Mouse (Mus musculus) hindbrain, postnatal 0 days (tissue): ENCODE data around the gene Fam53b. TPM values are rescaled to one million over a fixed set of nuclear protein-coding genes. Genes with fewer than 3 reads are reported as not detected.

Experiments used
- ATAC-seq: fragments of 200-750 bp; cut with Nextera tagmentation; 2 replicates; pipeline ENCODE4 v1.8.0; 2017; ENCODE audit warnings: mild to moderate bottlenecking, moderate TSS enrichment, moderate library complexity
- DNase-seq: peaks from one replicate; pipeline ENCODE4 v3.0.0-alpha.2; 2015; ENCODE audit warnings: low spot score
- H3K27ac ChIP-seq: fragments of 300-500 bp; sonication (generic); 2 replicates; pipeline ENCODE4 v1.5.1; 2014; ENCODE audit warnings: mild to moderate bottlenecking
- H3K27me3 ChIP-seq: fragments of 300-500 bp; sonication (generic); 2 replicates; pipeline ENCODE4 v1.6.1; 2014; ENCODE audit warnings: low read length, mixed read lengths; ENCODE audit not compliant: insufficient read depth
- H3K36me3 ChIP-seq: fragments of 300-500 bp; sonication (generic); 2 replicates; pipeline ENCODE4 v1.6.1; 2014; ENCODE audit warnings: low read length, mixed read lengths; ENCODE audit not compliant: insufficient read depth
- H3K4me1 ChIP-seq: fragments of 300-500 bp; sonication (generic); 2 replicates; pipeline ENCODE4 v1.6.1; 2014; ENCODE audit warnings: antibody characterized with exemption, low read length, mixed read lengths; ENCODE audit not compliant: insufficient read depth
- H3K4me2 ChIP-seq: fragments of 300-500 bp; sonication (generic); 2 replicates; pipeline ENCODE4 v1.6.1; 2014; ENCODE audit warnings: low read depth, mild to moderate bottlenecking, low read length, moderate library complexity, mixed read lengths
- H3K4me3 ChIP-seq: fragments of 300-500 bp; sonication (generic); 2 replicates; pipeline ENCODE4 v1.5.1; 2014; ENCODE audit warnings: low read length
- H3K9ac ChIP-seq: fragments of 300-500 bp; sonication (generic); replicated peaks from 2 replicates; pipeline ENCODE4 v1.6.1; 2014; ENCODE audit warnings: mild to moderate bottlenecking, low read length, moderate library complexity, mixed read lengths
- H3K9me3 ChIP-seq: fragments of 300-500 bp; sonication (generic); 2 replicates; pipeline ENCODE4 v1.6.1; 2016; ENCODE audit warnings: low read length, mixed read lengths
- CTCF ChIP-seq: IDR thresholded peaks from 2 replicates; pipeline ENCODE4 v1.5.1; 2016; ENCODE audit warnings: antibody characterized with exemption, control low read depth, low read depth
- WGBS: fragments of 180-500 bp; shearing (Covaris S2); extraction: QIAGEN DNeasy Blood & Tissue Kit; methylation state at CpG from one replicate; pipeline ENCODE4 v1.1.7; 2014; 5-methylcytosine and 5-hydroxymethylcytosine counted together
- polyA plus RNA-seq: library from polyadenylated mRNA; unstranded; fragments of >200 nt; fragmentation: Nextera tagmentation; extraction: Ambion mirVana; gene quantifications from 2 replicates; pipeline ENCODE4 v1.2.1, GENCODE M21; 2015
- total RNA-seq: library from RNA; depleted of rRNA; stranded (reverse); fragments of >200 nt; gene quantifications from 2 replicates; pipeline ENCODE4 v1.2.3, GENCODE M21; 2014

Gene Fam53b
- total and polyA plus RNA-seq, 2 experiments from 2014 or later: 10.2 to 21.0 TPM

GRCm38 (mm10) chr7:132747096-132747495, 66.6 kb downstream of the Fam53b start:
- 56% methylated on average over 6 of the region's 6 CpGs for WGBS
- no peaks in the 10 kb centered on the region; the same call in 1 of the 2 replicates for H3K4me1 ChIP-seq
- no peak overlapping the region for H3K4me3 ChIP-seq
- ATAC-seq: no peak
- H3K27ac ChIP-seq: no peak overlapping the region
- no peak overlapping the region for H3K9ac ChIP-seq
- no peaks in the 10 kb centered on the region for H3K27me3 ChIP-seq
- no peaks in the 10 kb centered on the region for H3K36me3 ChIP-seq
- no peak overlapping the region for H3K4me2 ChIP-seq
- peak; percentile 39 for DNase-seq
- TF ChIP-seq CTCF: no peak
- no peaks in the 10 kb centered on the region for H3K9me3 ChIP-seq

GRCm38 (mm10) chr7:132742912-132743311, 70.8 kb downstream of the Fam53b start:
- no peak overlapping the region for H3K4me2 ChIP-seq
- H3K4me1 ChIP-seq: no peaks in the 10 kb centered on the region; the same call in 1 of the 2 replicates
- no peaks in the 10 kb centered on the region for H3K9me3 ChIP-seq
- no peak overlapping the region for H3K9ac ChIP-seq
- 80% methylated on average over 5 of the region's 5 CpGs for WGBS
- ATAC-seq: no peak
- H3K36me3 ChIP-seq: no peaks in the 10 kb centered on the region
- no peak overlapping the region for H3K27ac ChIP-seq
- no peak for TF ChIP-seq CTCF
- H3K27me3 ChIP-seq: no peaks in the 10 kb centered on the region
- no peak for DNase-seq
- no peak overlapping the region for H3K4me3 ChIP-seq

GRCm38 (mm10) chr7:132739829-132740228, 73.9 kb downstream of the Fam53b start:
- DNase-seq: no peak
- no peak for TF ChIP-seq CTCF
- no peak overlapping the region for H3K4me3 ChIP-seq
- H3K9ac ChIP-seq: no peak overlapping the region
- no peak overlapping the region for H3K27ac ChIP-seq
- 87% methylated on average over 6 of the region's 6 CpGs for WGBS
- H3K4me2 ChIP-seq: no peak overlapping the region
- H3K9me3 ChIP-seq: no peaks in the 10 kb centered on the region
- peaks cover 11% of the 10 kb centered on the region for H3K4me1 ChIP-seq
- no peaks in the 10 kb centered on the region for H3K27me3 ChIP-seq
- no peak for ATAC-seq
- H3K36me3 ChIP-seq: no peaks in the 10 kb centered on the region

- WGBS: 90% methylated on average over 6 of the region's 6 CpGs
- H3K4me1 ChIP-seq: peaks cover 16% of the 10 kb centered on the region
These were observed 74.8 kb downstream of the Fam53b start for GRCm38 (mm10) chr7:132738844-132739243.

GRCm38 (mm10) chr7:132736099-132736862, 77.4 kb downstream of the Fam53b start:
- peak; percentile 40 for DNase-seq
- H3K4me2 ChIP-seq: no peak overlapping the region
- no peak overlapping the region for H3K9ac ChIP-seq
- no peak for TF ChIP-seq CTCF
- WGBS: 54% methylated on average over 17 of the region's 17 CpGs
- H3K4me1 ChIP-seq: peaks cover 39% of the 10 kb centered on the region
- peak overlapping the region; percentile 45; the same call in 1 of the 2 replicates for H3K27ac ChIP-seq
- no peak overlapping the region for H3K4me3 ChIP-seq
- ATAC-seq: peak; percentile 60
- no peaks in the 10 kb centered on the region for H3K27me3 ChIP-seq
- H3K36me3 ChIP-seq: no peaks in the 10 kb centered on the region
- H3K9me3 ChIP-seq: no peaks in the 10 kb centered on the region

More at GRCm38 (mm10) chr7:132738844-132739243, 74.8 kb downstream of the Fam53b start:
- H3K36me3 ChIP-seq: no peaks in the 10 kb centered on the region
- no peak overlapping the region for H3K9ac ChIP-seq
- H3K27ac ChIP-seq: no peak overlapping the region
- H3K9me3 ChIP-seq: no peaks in the 10 kb centered on the region
- H3K4me2 ChIP-seq: no peak overlapping the region
- DNase-seq (no peak), ATAC-seq (no peak)
- H3K27me3 ChIP-seq: no peaks in the 10 kb centered on the region
- H3K4me3 ChIP-seq: no peak overlapping the region
- TF ChIP-seq CTCF: no peak

DNA sequence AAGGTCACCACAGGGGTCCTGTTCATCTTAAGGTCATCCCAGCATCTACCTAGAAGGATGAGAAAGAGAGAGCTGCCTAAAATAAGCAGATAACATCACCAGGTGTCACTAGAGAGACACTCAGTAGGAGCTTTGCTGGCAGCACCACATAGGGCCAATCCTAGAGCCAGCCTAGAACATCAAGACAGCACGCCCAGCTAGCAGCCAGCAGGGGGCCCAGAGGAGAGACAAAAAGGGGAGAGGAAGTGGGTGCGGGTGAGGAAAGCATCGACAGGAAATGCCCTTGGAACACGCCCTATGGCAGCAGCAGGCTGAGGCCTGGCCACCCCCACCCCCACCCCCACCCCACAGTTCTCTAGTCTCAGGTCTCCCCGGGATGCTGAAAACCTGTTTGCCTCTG, 78.5 kb downstream of the Fam53b start:
- Histone ChIP-seq H3K9ac (no peak overlapping the region), H3K4me2 (no peak overlapping the region), H3K4me3 (no peak overlapping the region), H3K9me3 (no peaks in the 10 kb centered on the region), H3K36me3 (no peaks in the 10 kb centered on the region), H3K4me1 (peaks cover 40% of the 10 kb centered on the region), H3K27me3 (no peaks in the 10 kb centered on the region), H3K27ac (no peak overlapping the region)
- 67% methylated on average over 5 of the region's 5 CpGs for WGBS
- DNase-seq (no peak), ATAC-seq (no peak)
- TF ChIP-seq CTCF: peak; percentile 48

DNA sequence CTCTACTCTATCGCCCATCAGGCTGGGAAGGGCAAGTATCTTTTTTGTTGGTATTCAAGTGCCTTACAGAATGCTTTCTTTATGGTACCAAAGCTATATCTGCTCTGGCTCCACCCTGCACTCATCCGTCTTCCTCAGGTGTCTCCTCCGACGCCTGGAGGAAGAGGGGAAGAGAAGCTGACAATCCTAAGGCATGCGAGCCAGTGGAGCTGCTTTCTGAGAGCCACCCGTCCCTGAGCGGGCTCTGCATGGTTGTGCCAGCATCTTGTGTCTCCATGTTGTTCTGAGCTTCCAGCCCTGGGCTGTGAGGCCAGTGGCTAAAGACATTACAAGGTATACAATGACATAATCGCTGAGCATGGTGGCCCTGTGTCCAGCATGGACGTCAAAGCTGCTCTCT, 79.5 kb downstream of the Fam53b start:
- DNase-seq: no peak
- TF ChIP-seq CTCF: no peak
- Histone ChIP-seq H3K4me2 (no peak overlapping the region), H3K27ac (peak overlapping the region; percentile 66; the same call in 1 of the 2 replicates), H3K36me3 (no peaks in the 10 kb centered on the region), H3K27me3 (no peaks in the 10 kb centered on the region), H3K9me3 (no peaks in the 10 kb centered on the region), H3K4me3 (no peak overlapping the region), H3K9ac (no peak overlapping the region), H3K4me1 (peaks cover 40% of the 10 kb centered on the region)
- 77% methylated on average over 9 of the region's 9 CpGs for WGBS
- no peak for ATAC-seq
